Mouse (Mus musculus) embryonic facial prominence, embryonic 14.5 days (tissue): ENCODE results near the gene Tle2. TPM values are rescaled to one million over a fixed set of nuclear protein-coding genes. Genes with fewer than 3 reads are reported as not detected.

Experiments
- ATAC-seq: fragments of 200-750 bp; cut with Nextera tagmentation; 2 replicates; pipeline ENCODE4 v1.8.0; 2017; ENCODE audit warnings: low read depth, moderate number of reproducible peaks, moderate TSS enrichment
- DNase-seq: peaks from one replicate; pipeline ENCODE4 v3.0.0-alpha.2; 2015; ENCODE audit warnings: low spot score
- H3K27ac ChIP-seq: fragments of 300-500 bp; sonication (generic); replicated peaks from 2 replicates; pipeline ENCODE4 v1.5.1; 2014; ENCODE audit warnings: low read depth, mild to moderate bottlenecking, low read length, moderate library complexity
- H3K27me3 ChIP-seq: fragments of 300-500 bp; sonication (generic); replicated peaks from 2 replicates; pipeline ENCODE4 v1.6.1; 2014; ENCODE audit warnings: low read length; ENCODE audit not compliant: control insufficient read depth, insufficient read depth
- H3K36me3 ChIP-seq: fragments of 300-500 bp; sonication (generic); 2 replicates; pipeline ENCODE4 v1.6.1; 2014; ENCODE audit warnings: low read length, mixed read lengths; ENCODE audit not compliant: control insufficient read depth, insufficient read depth
- H3K4me1 ChIP-seq: fragments of 300-500 bp; sonication (generic); 2 replicates; pipeline ENCODE4 v1.6.1; 2014; ENCODE audit warnings: antibody characterized with exemption, low read length; ENCODE audit not compliant: control insufficient read depth, insufficient read depth
- H3K4me2 ChIP-seq: fragments of 300-500 bp; sonication (generic); 2 replicates; pipeline ENCODE4 v1.6.1; 2014; ENCODE audit warnings: low read depth, mild to moderate bottlenecking, low read length, moderate library complexity, mixed read lengths
- H3K4me3 ChIP-seq: fragments of 300-500 bp; sonication (generic); 2 replicates; pipeline ENCODE4 v1.5.1; 2014; ENCODE audit warnings: low read depth, mild to moderate bottlenecking, low read length
- H3K9ac ChIP-seq: fragments of 300-500 bp; sonication (generic); 2 replicates; pipeline ENCODE4 v1.6.1; 2014; ENCODE audit warnings: low read depth, mild to moderate bottlenecking, low read length, moderate library complexity, mixed read lengths
- H3K9me3 ChIP-seq: fragments of 300-500 bp; sonication (generic); 2 replicates; pipeline ENCODE4 v1.6.1; 2016; ENCODE audit warnings: low read length; ENCODE audit not compliant: control insufficient read depth
- WGBS: fragments of 180-500 bp; shearing (Covaris S2); extraction: QIAGEN DNeasy Blood & Tissue Kit; methylation state at CpG from one replicate; pipeline ENCODE4 v1.1.7; 2014; 5-methylcytosine and 5-hydroxymethylcytosine counted together
- polyA plus RNA-seq: library from polyadenylated mRNA; unstranded; fragments of >200 nt; fragmentation: Nextera tagmentation; extraction: Ambion mirVana; gene quantifications from 2 replicates; pipeline ENCODE4 v1.2.1, GENCODE M21; 2014

Tle2 gene
- polyA plus RNA-seq, 1 experiment from 2014 or later = 30.2 TPM

DNA sequence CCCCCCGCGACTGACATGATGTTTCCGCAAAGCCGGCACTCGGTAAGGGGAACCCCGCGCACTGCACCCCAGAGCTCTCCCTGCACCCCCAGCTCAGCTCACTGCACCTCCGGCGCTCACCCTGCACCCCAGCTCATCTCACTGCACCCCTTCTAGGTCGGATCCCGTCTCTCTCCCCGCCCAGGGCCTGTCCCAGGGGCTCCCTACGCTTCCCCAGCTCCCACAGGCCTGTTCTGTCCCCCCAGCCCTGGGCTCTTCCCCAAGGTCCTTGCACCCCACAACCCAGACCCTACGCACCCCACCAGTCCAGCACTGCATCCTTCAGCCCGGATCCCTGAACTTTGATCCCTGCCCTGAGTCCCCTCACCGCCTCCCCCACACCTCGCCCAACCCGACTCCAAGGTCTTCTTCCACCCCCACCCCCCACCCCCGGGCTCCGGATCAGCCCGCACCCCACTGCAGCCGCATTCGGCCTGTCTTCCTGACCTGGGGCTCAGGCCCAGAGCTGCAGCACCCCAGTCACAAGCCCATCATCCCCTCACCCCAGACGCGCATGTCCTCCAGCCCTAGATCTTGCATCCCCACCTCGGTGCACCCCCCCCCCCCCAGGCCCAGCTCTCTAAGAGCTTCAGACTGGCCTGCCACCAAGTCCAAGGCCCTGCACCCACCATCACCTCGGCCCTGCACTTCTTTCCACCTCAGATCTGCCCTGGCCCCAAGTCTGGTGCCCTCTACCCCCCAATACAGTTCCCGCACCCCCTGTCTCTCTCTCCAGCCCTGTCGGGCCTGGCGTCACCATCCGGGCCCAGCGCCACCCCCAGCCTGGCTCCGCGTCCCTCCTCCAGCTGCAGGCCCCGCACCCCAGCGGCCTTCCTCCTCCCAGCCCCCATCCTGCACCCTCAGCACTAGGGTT is 14.5 kb upstream of the Tle2 start:
- Histone ChIP-seq H3K36me3 (peaks cover 25% of the 10 kb centered on the region), H3K27me3 (no peaks in the 10 kb centered on the region), H3K27ac (peak overlapping the region; percentile 90), H3K4me2 (peak overlapping the region; percentile 85), H3K4me3 (peak overlapping the region; percentile 82), H3K9me3 (no peaks in the 10 kb centered on the region), H3K4me1 (peaks cover 31% of the 10 kb centered on the region), H3K9ac (peak overlapping the region; percentile 96)
- peak; percentile 21 for ATAC-seq
- DNase-seq = no peak
- WGBS = 1% methylated on average over 21 of the region's 36 CpGs

- Histone ChIP-seq H3K9ac (peak overlapping the region; percentile 96), H3K4me3 (peak overlapping the region; percentile 82), H3K4me2 (peak overlapping the region; percentile 85), H3K4me1 (peaks cover 32% of the 10 kb centered on the region), H3K27ac (peak overlapping the region; percentile 90), H3K27me3 (no peaks in the 10 kb centered on the region), H3K9me3 (no peaks in the 10 kb centered on the region), H3K36me3 (peaks cover 34% of the 10 kb centered on the region)
- no peak for DNase-seq
- ATAC-seq = no peak
- 11% methylated on average over 13 of the region's 16 CpGs for WGBS
Observed at GRCm38 (mm10) chr10:81560719-81561459, 13.5 kb upstream of the Tle2 start.

DNA sequence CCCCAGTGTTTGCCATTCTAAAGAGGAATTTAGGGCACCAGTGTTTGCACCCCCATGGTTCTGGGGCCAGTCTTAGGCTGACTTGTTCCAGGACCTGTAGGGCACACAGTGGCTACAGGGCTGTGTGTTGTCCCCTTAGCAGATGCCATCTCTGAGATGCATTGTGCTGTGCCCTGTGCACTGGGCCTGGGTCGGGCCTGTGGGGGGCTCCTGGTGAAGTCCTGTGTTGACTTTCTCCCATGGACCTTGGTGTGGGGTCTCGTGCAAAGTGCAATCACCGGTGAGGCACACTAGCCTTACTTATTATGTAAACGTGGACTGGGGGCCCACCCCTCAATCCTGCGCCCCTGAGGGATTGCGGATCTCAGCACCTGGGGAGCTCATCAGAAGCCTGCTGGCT is 11.9 kb upstream of the Tle2 start:
- Histone ChIP-seq H3K9ac (peak overlapping the region; percentile 20; the same call in 1 of the 2 replicates), H3K27ac (no peak overlapping the region), H3K4me2 (0 out of 2 replicates have a peak overlapping the region, but pooled peaks have one; percentile 10), H3K4me3 (no peak overlapping the region), H3K9me3 (no peaks in the 10 kb centered on the region), H3K36me3 (peaks cover 45% of the 10 kb centered on the region), H3K4me1 (peaks cover 32% of the 10 kb centered on the region), H3K27me3 (no peaks in the 10 kb centered on the region)
- WGBS = 66% methylated on average over 6 of the region's 6 CpGs
- no peak for ATAC-seq
- DNase-seq = no peak

- WGBS = 19% methylated on average over 6 of the region's 6 CpGs
- H3K9ac ChIP-seq = no peak overlapping the region
- 0 out of 2 replicates have a peak overlapping the region, but pooled peaks have one; percentile 31 for H3K27ac ChIP-seq
- H3K4me3 ChIP-seq = no peak overlapping the region
- H3K27me3 ChIP-seq = no peaks in the 10 kb centered on the region
- ATAC-seq (no peak), DNase-seq (peak; percentile 35)
- H3K9me3 ChIP-seq = no peaks in the 10 kb centered on the region
- peaks cover 47% of the 10 kb centered on the region for H3K36me3 ChIP-seq
- peaks cover 39% of the 10 kb centered on the region for H3K4me1 ChIP-seq
- peak overlapping the region; percentile 42 for H3K4me2 ChIP-seq
Observed at GRCm38 (mm10) chr10:81563481-81563880, 10.9 kb upstream of the Tle2 start.

DNA sequence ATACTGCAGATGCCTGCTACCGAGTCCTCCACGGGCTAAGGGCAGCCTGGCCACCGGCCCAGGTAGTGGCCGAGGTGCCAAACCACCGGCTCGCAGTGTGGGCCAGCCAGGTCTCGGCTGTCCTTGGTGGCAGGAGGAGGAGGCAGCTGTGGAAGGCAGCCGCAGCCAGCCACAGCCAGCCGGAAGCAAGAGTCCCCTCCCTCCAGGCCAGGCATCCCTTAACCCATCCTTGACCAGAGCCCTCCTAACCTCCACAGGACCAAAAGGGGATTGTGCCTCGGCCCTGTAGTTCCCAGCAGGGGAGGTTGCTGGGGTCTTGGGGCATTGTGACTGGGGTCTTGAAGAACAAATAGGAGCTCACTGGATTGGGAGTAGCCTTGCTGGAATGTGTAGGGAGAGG is 10.1 kb upstream of the Tle2 start:
- peak; percentile 20 for ATAC-seq
- H3K27ac ChIP-seq = peak overlapping the region; percentile 53; the same call in 1 of the 2 replicates
- peaks cover 47% of the 10 kb centered on the region for H3K4me1 ChIP-seq
- no peaks in the 10 kb centered on the region for H3K9me3 ChIP-seq
- H3K27me3 ChIP-seq = no peaks in the 10 kb centered on the region
- peak overlapping the region; percentile 13 for H3K4me3 ChIP-seq
- H3K9ac ChIP-seq = peak overlapping the region; percentile 50
- H3K4me2 ChIP-seq = peak overlapping the region; percentile 42
- peak; percentile 61 for DNase-seq
- 4% methylated on average over 9 of the region's 10 CpGs for WGBS
- peaks cover 47% of the 10 kb centered on the region for H3K36me3 ChIP-seq

DNA sequence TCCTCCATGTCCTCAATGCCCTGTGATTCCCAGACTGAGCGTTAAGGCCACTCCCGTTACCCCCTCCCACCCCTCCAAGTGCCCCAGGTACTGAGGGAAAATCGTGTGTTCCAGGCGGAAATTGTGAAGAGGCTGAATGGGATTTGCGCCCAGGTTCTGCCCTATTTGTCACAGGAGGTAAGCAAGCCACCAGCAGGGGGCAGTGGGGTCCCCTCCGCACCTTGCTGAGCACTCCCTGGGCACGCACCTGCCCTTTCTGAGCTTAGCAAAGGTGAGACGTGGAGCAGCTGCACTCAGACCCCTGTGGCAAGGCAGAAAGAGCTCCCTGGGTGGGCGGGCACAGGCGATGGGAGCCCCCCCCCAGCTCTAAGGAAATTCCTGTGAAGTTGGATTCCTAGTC is 9.6 kb upstream of the Tle2 start:
- Histone ChIP-seq H3K36me3 (peaks cover 47% of the 10 kb centered on the region), H3K9ac (no peak overlapping the region), H3K4me3 (0 out of 2 replicates have a peak overlapping the region, but pooled peaks have one; percentile 13), H3K27me3 (no peaks in the 10 kb centered on the region), H3K27ac (0 out of 2 replicates have a peak overlapping the region, but pooled peaks have one; percentile 53), H3K9me3 (no peaks in the 10 kb centered on the region), H3K4me2 (0 out of 2 replicates have a peak overlapping the region, but pooled peaks have one; percentile 42), H3K4me1 (peaks cover 52% of the 10 kb centered on the region)
- 23% methylated on average over 7 of the region's 10 CpGs for WGBS
- no peak for ATAC-seq
- DNase-seq = peak; percentile 68

DNA sequence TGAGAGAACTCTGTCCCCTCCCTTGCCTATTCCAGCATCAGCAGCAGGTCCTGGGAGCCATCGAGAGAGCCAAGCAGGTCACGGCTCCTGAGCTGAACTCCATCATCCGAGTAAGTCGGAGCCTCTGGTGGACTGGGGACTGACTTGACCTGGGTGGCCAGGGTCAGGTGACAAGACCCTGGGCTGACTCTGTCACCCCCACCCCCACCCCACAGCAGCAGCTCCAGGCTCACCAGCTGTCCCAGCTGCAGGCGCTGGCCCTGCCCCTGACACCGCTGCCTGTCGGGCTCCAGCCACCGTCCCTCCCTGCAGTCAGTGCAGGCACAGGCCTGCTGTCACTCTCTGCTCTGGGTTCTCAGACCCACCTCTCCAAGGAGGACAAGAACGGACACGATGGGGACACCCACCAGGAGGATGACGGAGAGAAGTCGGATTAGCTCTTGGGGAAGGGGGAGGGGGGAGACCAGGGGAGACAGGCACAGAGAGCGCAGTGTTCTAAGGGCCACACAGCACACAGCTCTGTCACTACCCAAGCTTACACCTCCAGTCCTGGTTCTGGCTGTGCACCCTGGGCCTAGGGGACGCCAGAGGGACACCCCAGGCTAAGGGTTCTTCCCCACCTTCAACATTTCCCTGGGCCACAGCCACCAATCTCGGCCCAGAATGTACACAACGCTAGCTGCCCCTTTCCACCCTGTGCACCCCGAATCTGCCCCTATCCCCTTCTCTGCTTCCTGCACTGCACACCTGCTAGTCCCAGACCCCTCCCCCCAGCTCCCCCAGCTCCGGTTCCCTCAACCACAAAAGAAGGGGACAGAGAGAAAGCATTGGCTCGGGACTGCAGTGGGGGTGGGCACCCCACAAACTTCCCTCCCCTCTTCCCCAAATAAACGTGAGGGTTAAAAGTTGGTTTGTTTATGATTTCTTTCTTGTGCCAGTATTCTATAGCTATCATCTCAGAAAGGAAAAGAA is 8.8 kb upstream of the Tle2 start:
- peaks cover 60% of the 10 kb centered on the region for H3K4me1 ChIP-seq
- H3K27ac ChIP-seq = no peak overlapping the region
- H3K27me3 ChIP-seq = no peaks in the 10 kb centered on the region
- DNase-seq (peak; percentile 23), ATAC-seq (no peak)
- no peak overlapping the region for H3K4me3 ChIP-seq
- H3K9me3 ChIP-seq = no peaks in the 10 kb centered on the region
- WGBS = 30% methylated on average over 19 of the region's 20 CpGs
- H3K36me3 ChIP-seq = peaks cover 47% of the 10 kb centered on the region
- H3K4me2 ChIP-seq = no peak overlapping the region
- no peak overlapping the region for H3K9ac ChIP-seq
